Mouse (Mus musculus) megakaryocyte, embryonic 14.5 days (primary cell): ENCODE data around the gene Sh3gl2. TPM values are rescaled to one million over a fixed set of nuclear protein-coding genes. Genes with fewer than 3 reads are reported as not detected.

Source experiments
- H3K27me3 ChIP-seq: replicated peaks from 2 replicates; pipeline ENCODE3; 2012; ENCODE audit warnings: inconsistent platforms
- H3K36me3 ChIP-seq: replicated peaks from 2 replicates; pipeline ENCODE3; 2012; ENCODE audit warnings: low read length, inconsistent platforms, mixed read lengths
- H3K4me1 ChIP-seq: 2 replicates; pipeline ENCODE4 v1.6.1; 2012; ENCODE audit warnings: inconsistent platforms
- H3K4me3 ChIP-seq: replicated peaks from 2 replicates; pipeline ENCODE3; 2012; ENCODE audit warnings: moderate library complexity, mild to moderate bottlenecking, inconsistent platforms
- H3K9me3 ChIP-seq: 2 replicates; pipeline ENCODE4 v1.6.1; 2012; ENCODE audit warnings: inconsistent platforms
- FLI1 ChIP-seq: IDR thresholded peaks from 2 replicates; pipeline ENCODE4 v1.6.1; 2012; ENCODE audit warnings: low read length, inconsistent platforms, mixed read lengths
- GATA1 ChIP-seq: IDR thresholded peaks from 3 replicates; pipeline ENCODE4 v1.6.1; 2012; ENCODE audit warnings: mixed read lengths, low read length, inconsistent platforms, borderline replicate concordance
- polyA plus RNA-seq: library from polyadenylated mRNA; stranded (reverse); fragments of >175 nt; gene quantifications from 2 replicates; pipeline ENCODE4 v1.2.3, GENCODE M21; 2012; ENCODE audit warnings: low replicate concordance; ENCODE audit not compliant: insufficient read depth

Sh3gl2 gene
- not detected in 2 replicates for polyA plus RNA-seq

GRCm38 (mm10) chr4:85205071-85205635 is at the start of gene Sh3gl2:
Gene Sh3gl2 (plus strand): TSS chr4:85205126.
- H3K36me3 ChIP-seq = no peaks in the 10 kb centered on the region
- H3K4me1 ChIP-seq = peaks cover 10% of the 10 kb centered on the region
- peak within 1 kb of the TSS; percentile 67 for H3K4me3 ChIP-seq
- H3K27me3 ChIP-seq = peaks cover 41% of the 10 kb centered on the region
- H3K9me3 ChIP-seq = peaks cover 10% of the 10 kb centered on the region; the same call in 1 of the 2 replicates
- TF ChIP-seq GATA1 = no peak

- Histone ChIP-seq H3K9me3 (no peaks in the 10 kb centered on the region), H3K36me3 (no peaks in the 10 kb centered on the region)
- no peak for TF ChIP-seq GATA1
- TF ChIP-seq FLI1 = no peak
Measured at GRCm38 (mm10) chr4:85161156-85161555, 43.8 kb upstream of the Sh3gl2 start.

GRCm38 (mm10) chr4:85162468-85163312 is 42.2 kb upstream of the Sh3gl2 start:
- Histone ChIP-seq H3K4me1 (no peaks in the 10 kb centered on the region), H3K27me3 (no peaks in the 10 kb centered on the region), H3K9me3 (0 out of 2 replicates have a peak, but pooled peaks cover under 1% of the 10 kb centered on the region), H3K36me3 (no peaks in the 10 kb centered on the region), H3K4me3 (no peak overlapping the region)
- TF ChIP-seq GATA1 = no peak
- TF ChIP-seq FLI1 = no peak

More at GRCm38 (mm10) chr4:85161156-85161555, 43.8 kb upstream of the Sh3gl2 start:
- H3K4me1 ChIP-seq = no peaks in the 10 kb centered on the region
- H3K4me3 ChIP-seq = no peak overlapping the region
- no peaks in the 10 kb centered on the region for H3K27me3 ChIP-seq

GRCm38 (mm10) chr4:85163313-85163615 is 41.7 kb upstream of the Sh3gl2 start:
- Histone ChIP-seq H3K36me3 (no peaks in the 10 kb centered on the region), H3K4me3 (no peak overlapping the region), H3K9me3 (0 out of 2 replicates have a peak, but pooled peaks cover 6% of the 10 kb centered on the region), H3K27me3 (no peaks in the 10 kb centered on the region), H3K4me1 (no peaks in the 10 kb centered on the region)
- no peak for TF ChIP-seq FLI1
- TF ChIP-seq GATA1 = no peak

GRCm38 (mm10) chr4:85168001-85168400 is 36.9 kb upstream of the Sh3gl2 start:
- Histone ChIP-seq H3K9me3 (peaks cover 6% of the 10 kb centered on the region; the same call in 1 of the 2 replicates), H3K36me3 (no peaks in the 10 kb centered on the region), H3K4me3 (no peak overlapping the region), H3K4me1 (no peaks in the 10 kb centered on the region), H3K27me3 (no peaks in the 10 kb centered on the region)
- no peak for TF ChIP-seq GATA1
- TF ChIP-seq FLI1 = no peak

- no peaks in the 10 kb centered on the region for H3K36me3 ChIP-seq
- no peaks in the 10 kb centered on the region for H3K4me1 ChIP-seq
- H3K4me3 ChIP-seq = peak overlapping the region; percentile 38
- H3K27me3 ChIP-seq = no peaks in the 10 kb centered on the region
- TF ChIP-seq GATA1 = no peak
- no peak for TF ChIP-seq FLI1
- H3K9me3 ChIP-seq = peaks cover 5% of the 10 kb centered on the region; the same call in 1 of the 2 replicates
Measured at GRCm38 (mm10) chr4:85175466-85175865, 29.5 kb upstream of the Sh3gl2 start.

GRCm38 (mm10) chr4:85178394-85179051 is 26.4 kb upstream of the Sh3gl2 start:
- Histone ChIP-seq H3K4me3 (no peak overlapping the region), H3K36me3 (no peaks in the 10 kb centered on the region), H3K4me1 (no peaks in the 10 kb centered on the region), H3K27me3 (no peaks in the 10 kb centered on the region), H3K9me3 (peaks cover 5% of the 10 kb centered on the region; the same call in 1 of the 2 replicates)
- TF ChIP-seq GATA1 = no peak
- TF ChIP-seq FLI1 = no peak

GRCm38 (mm10) chr4:85186011-85186410 is 18.9 kb upstream of the Sh3gl2 start:
- H3K9me3 ChIP-seq = peaks cover 20% of the 10 kb centered on the region
- no peak for TF ChIP-seq FLI1
- no peak for TF ChIP-seq GATA1
- H3K36me3 ChIP-seq = no peaks in the 10 kb centered on the region
- no peaks in the 10 kb centered on the region for H3K27me3 ChIP-seq
- H3K4me1 ChIP-seq = no peaks in the 10 kb centered on the region
- H3K4me3 ChIP-seq = no peak overlapping the region

GRCm38 (mm10) chr4:85196201-85196600 is 8.7 kb upstream of the Sh3gl2 start:
- Histone ChIP-seq H3K9me3 (0 out of 2 replicates have a peak, but pooled peaks cover 3% of the 10 kb centered on the region), H3K36me3 (no peaks in the 10 kb centered on the region), H3K4me1 (no peaks in the 10 kb centered on the region), H3K27me3 (no peaks in the 10 kb centered on the region), H3K4me3 (no peak overlapping the region)
- TF ChIP-seq FLI1 (no peak), GATA1 (no peak)
